ENCODE assay signal across 7 mouse cellular contexts in the genomic region with DNA sequence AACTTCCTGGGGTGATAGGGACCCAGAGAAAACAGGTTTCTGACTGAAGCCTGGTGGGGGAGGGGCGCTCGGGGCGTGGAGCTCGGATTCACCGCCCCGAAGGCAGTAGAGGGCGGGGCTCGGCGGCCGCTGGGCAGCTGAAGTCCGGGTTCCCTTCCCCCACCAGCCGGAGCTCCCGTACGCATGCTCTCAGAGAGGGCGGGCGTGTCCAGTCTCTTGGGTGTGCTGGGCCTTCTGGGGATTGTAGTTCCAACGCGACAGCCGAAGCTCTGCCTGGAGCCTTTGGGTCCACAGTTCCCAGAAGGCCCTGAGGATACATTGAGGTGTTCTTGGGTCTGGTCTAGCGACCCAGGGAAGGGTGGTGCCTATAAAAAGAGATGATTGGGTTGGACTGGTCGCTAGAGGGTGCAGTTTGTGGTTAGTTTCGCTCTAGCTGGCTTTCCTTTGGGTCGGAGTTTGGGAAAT. TPM values are rescaled to one million over a fixed set of nuclear protein-coding genes. Genes with fewer than 3 reads are reported as not detected.
DNase-seq lines count a peak whose midpoint lies in the region; ATAC-seq lines count a peak whose summit lies in the region.

No protein-coding gene starts in this region.

- peaks cover 24% of the 10 kb centered on the region for H3K4me1 ChIP-seq in intestine, embryonic 16.5 days (ENCODE audit: control insufficient read depth, insufficient read depth, low read length)
- H3K4me1 ChIP-seq in midbrain, embryonic 11.5 days (ENCODE audit: control insufficient read depth, insufficient read depth, low read length): peaks cover 6% of the 10 kb centered on the region; the same call in 1 of the 2 replicates

- peak overlapping the region; percentile 55 for H3K4me2 ChIP-seq in intestine, embryonic 16.5 days (ENCODE audit: low read depth, low read length)
- H3K4me2 ChIP-seq in midbrain, embryonic 11.5 days: peak overlapping the region; percentile 63

- no peaks in the 10 kb centered on the region for H3K9me3 ChIP-seq in intestine, embryonic 16.5 days (ENCODE audit: control insufficient read depth, low read length)
- no peaks in the 10 kb centered on the region for H3K9me3 ChIP-seq in midbrain, embryonic 11.5 days (ENCODE audit: control insufficient read depth, low read length)

- peak overlapping the region; percentile 81 for H3K9ac ChIP-seq in intestine, embryonic 16.5 days (ENCODE audit: low read depth, low read length)
- peak overlapping the region; percentile 60 for H3K9ac ChIP-seq in midbrain, embryonic 11.5 days (ENCODE audit: low read length)

- DNase-seq in adrenal gland, adult 2 months: peak; percentile 99
- peak; percentile 96 for DNase-seq in embryo, embryonic 11.5 days (ENCODE audit: low read depth, low spot score)
- DNase-seq in gastrocnemius, postnatal 36 days: peak; percentile 95 to 98
- DNase-seq in left cerebral cortex, postnatal 36 days (ENCODE audit: low spot score in 2 of 2): peak; percentile 95 to 96
- peak; percentile 99 for DNase-seq in midbrain, embryonic 11.5 days (ENCODE audit: low spot score, missing footprints)
- peak; percentile 99 for DNase-seq in skeletal muscle tissue, adult 2 months (ENCODE audit: low read depth, low spot score)

- ATAC-seq in intestine, embryonic 16.5 days: peak; percentile 92
- peak; percentile 89 for ATAC-seq in midbrain, embryonic 11.5 days (ENCODE audit: low FRiP score)

- H3K27me3 ChIP-seq in intestine, embryonic 16.5 days (replicated peaks; ENCODE audit: control insufficient read depth, insufficient read depth, low read length): no peaks in the 10 kb centered on the region
- H3K27me3 ChIP-seq in midbrain, embryonic 11.5 days (ENCODE audit: control insufficient read depth, insufficient read depth, low read length): no peaks in the 10 kb centered on the region

- peak overlapping the region; percentile 80 for H3K4me3 ChIP-seq in intestine, embryonic 16.5 days (ENCODE audit: low read length)
- H3K4me3 ChIP-seq in midbrain, embryonic 11.5 days (ENCODE audit: low read depth, low read length): peak overlapping the region; percentile 55

- intact Hi-C loops in gastrocnemius, postnatal 36 days (cut with DNase I): no loop called here
- intact Hi-C loops in left cerebral cortex, postnatal 36 days (cut with DNase I): no loop called here

- peak overlapping the region; percentile 94 for H3K27ac ChIP-seq in intestine, embryonic 16.5 days (ENCODE audit: low read length)
- peak overlapping the region; percentile 76; the same call in 1 of the 2 replicates for H3K27ac ChIP-seq in midbrain, embryonic 11.5 days (ENCODE audit: low read depth, low read length)

- under 1% methylated on average over 23 of the region's 23 CpGs for WGBS in intestine, embryonic 16.5 days
- WGBS in midbrain, embryonic 11.5 days: 0% methylated on average over 23 of the region's 23 CpGs

- H3K36me3 ChIP-seq in intestine, embryonic 16.5 days (ENCODE audit: control insufficient read depth, insufficient read depth, low read length): peaks cover 7% of the 10 kb centered on the region; the same call in 1 of the 2 replicates
- H3K36me3 ChIP-seq in midbrain, embryonic 11.5 days (ENCODE audit: control insufficient read depth, insufficient read depth, low read length): peaks cover 5% of the 10 kb centered on the region; the same call in 1 of the 2 replicates

RNA-seq across cellular contexts. Expression of a gene that starts 1.0 kb away (rescaled TPM):
- 10 to 100 TPM; 11.6 to 21.0 TPM for total RNA-seq in adrenal gland, adult 2 months (2021)
- polyA plus RNA-seq in adrenal gland, adult 2 months (2012; rRNA removed): 20.0 and 20.9 TPM in 2 replicates
- 1 to 10 TPM; 4.5 to 5.3 TPM for total RNA-seq in gastrocnemius, postnatal 36 days (2021)
- polyA plus RNA-seq in intestine, embryonic 16.5 days (2015; fragmentation: Nextera tagmentation; extraction: Ambion mirVana): 27.4 and 28.6 TPM in 2 replicates
- total RNA-seq in left cerebral cortex, postnatal 36 days (2021): 1 to 10 TPM; 2.7 to 2.8 TPM
- polyA plus RNA-seq in midbrain, embryonic 11.5 days (2014; fragmentation: Nextera tagmentation; extraction: Ambion mirVana): 20.3 and 22.0 TPM in 2 replicates

RNA-seq across cellular contexts. Expression of a gene that starts 12.2 kb away (rescaled TPM):
- total RNA-seq in adrenal gland, adult 2 months (2021): 10 to 100 TPM; 17.9 to 25.6 TPM
- polyA plus RNA-seq in adrenal gland, adult 2 months (2012; rRNA removed): 57.7 and 60.5 TPM in 2 replicates
- total RNA-seq in gastrocnemius, postnatal 36 days (2021): 1 to 10 TPM; 7.1 to 8.8 TPM
- polyA plus RNA-seq in intestine, embryonic 16.5 days (2015; fragmentation: Nextera tagmentation; extraction: Ambion mirVana): 40.9 and 43.4 TPM in 2 replicates
- total RNA-seq in left cerebral cortex, postnatal 36 days (2021): 10 to 100 TPM; 17.2 to 20.0 TPM
- 13.4 and 15.5 TPM in 2 replicates for polyA plus RNA-seq in midbrain, embryonic 11.5 days (2014; fragmentation: Nextera tagmentation; extraction: Ambion mirVana)

RNA-seq across cellular contexts. Expression of a gene that starts 24.6 kb away (rescaled TPM):
- 1 to 10 TPM; 1.4 to 4.0 TPM for total RNA-seq in adrenal gland, adult 2 months (2021)
- 2.0 and 2.2 TPM in 2 replicates for polyA plus RNA-seq in adrenal gland, adult 2 months (2012; rRNA removed)
- 10 to 100 TPM in 1 of 2 experiments, 1 to 10 TPM in 1; 4.6 to 10.7 TPM for total RNA-seq in gastrocnemius, postnatal 36 days (2021)
- polyA plus RNA-seq in intestine, embryonic 16.5 days (2015; fragmentation: Nextera tagmentation; extraction: Ambion mirVana): 2.2 and 2.6 TPM in 2 replicates
- under 1 TPM; 0.25 to 0.48 TPM for total RNA-seq in left cerebral cortex, postnatal 36 days (2021)
- 0.77 and 0.85 TPM in 2 replicates for polyA plus RNA-seq in midbrain, embryonic 11.5 days (2014; fragmentation: Nextera tagmentation; extraction: Ambion mirVana)

RNA-seq across cellular contexts. Expression of a gene that starts 26.7 kb away (rescaled TPM):
- total RNA-seq in adrenal gland, adult 2 months (2021): 10 to 100 TPM; 48.4 to 51.1 TPM
- 70.2 and 86.2 TPM in 2 replicates for polyA plus RNA-seq in adrenal gland, adult 2 months (2012; rRNA removed)
- 10 to 100 TPM; 10.9 to 12.7 TPM for total RNA-seq in gastrocnemius, postnatal 36 days (2021)
- 75.6 and 89.7 TPM in 2 replicates for polyA plus RNA-seq in intestine, embryonic 16.5 days (2015; fragmentation: Nextera tagmentation; extraction: Ambion mirVana)
- total RNA-seq in left cerebral cortex, postnatal 36 days (2021): 10 to 100 TPM; 17.0 to 18.0 TPM
- 33.1 and 39.5 TPM in 2 replicates for polyA plus RNA-seq in midbrain, embryonic 11.5 days (2014; fragmentation: Nextera tagmentation; extraction: Ambion mirVana)

RNA-seq across cellular contexts. Expression of a gene that starts 27.0 kb away (rescaled TPM):
- 1 to 10 TPM; 1.5 to 1.9 TPM for total RNA-seq in adrenal gland, adult 2 months (2021)
- 0.84 and 2.3 TPM in 2 replicates for polyA plus RNA-seq in adrenal gland, adult 2 months (2012; rRNA removed)
- under 1 TPM in 1 of 2 experiments, not detected in 1; 0.03 TPM for total RNA-seq in gastrocnemius, postnatal 36 days (2021)
- polyA plus RNA-seq in intestine, embryonic 16.5 days (2015; fragmentation: Nextera tagmentation; extraction: Ambion mirVana): 0.36 and 0.44 TPM in 2 replicates
- 100 to 1,000 TPM; 124 to 166 TPM for total RNA-seq in left cerebral cortex, postnatal 36 days (2021)
- polyA plus RNA-seq in midbrain, embryonic 11.5 days (2014; fragmentation: Nextera tagmentation; extraction: Ambion mirVana): 0.08 and 0.31 TPM in 2 replicates

Comparison
In these comparisons a context has a peak if more than half of its experiments do, and no peak if none do; other contexts are left out.
1. Peak in every context shown above with its lines: DNase-seq, ATAC-seq, H3K4me3 ChIP-seq and H3K27ac ChIP-seq.